Mouse (Mus musculus): ENCODE data around the gene Ergic2. TPM values are rescaled to one million over a fixed set of nuclear protein-coding genes. Genes with fewer than 3 reads are reported as not detected.

Gene Ergic2
- polyA plus RNA-seq, 1 experiment from 2014 or later = 182 TPM

DNA sequence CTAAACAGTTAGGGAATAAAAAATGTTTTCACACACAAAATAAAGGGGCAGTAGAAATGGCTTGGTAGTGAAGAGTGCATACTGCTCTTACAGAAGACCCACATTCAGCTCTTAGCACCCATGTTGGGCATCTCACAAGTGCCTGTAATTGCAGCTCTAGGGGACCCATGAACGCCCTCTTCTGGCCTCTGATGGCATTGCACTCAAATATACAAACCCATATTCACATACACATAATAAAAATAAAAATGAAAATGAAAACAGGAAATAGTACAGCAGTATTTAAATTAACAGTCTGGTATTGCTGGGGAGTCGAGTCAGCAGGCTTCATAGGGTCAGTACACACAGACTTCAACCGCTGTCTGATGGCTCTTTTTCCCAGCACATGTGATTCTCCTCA is 30.1 kb upstream of the Ergic2 start:
- Histone ChIP-seq H3K4me2 (no peak overlapping the region), H3K36me3 (peaks cover 9% of the 10 kb centered on the region; the same call in 1 of the 2 replicates), H3K9ac (no peak overlapping the region), H3K27me3 (no peaks in the 10 kb centered on the region), H3K9me3 (no peaks in the 10 kb centered on the region), H3K4me1 (replicated peaks) (no peaks in the 10 kb centered on the region), H3K27ac (replicated peaks) (no peak overlapping the region), H3K4me3 (no peak overlapping the region)
- no peak for ATAC-seq (ENCODE audit: low FRiP score, low read depth)
- WGBS = 69% methylated on average over 3 of the region's 3 CpGs

DNA sequence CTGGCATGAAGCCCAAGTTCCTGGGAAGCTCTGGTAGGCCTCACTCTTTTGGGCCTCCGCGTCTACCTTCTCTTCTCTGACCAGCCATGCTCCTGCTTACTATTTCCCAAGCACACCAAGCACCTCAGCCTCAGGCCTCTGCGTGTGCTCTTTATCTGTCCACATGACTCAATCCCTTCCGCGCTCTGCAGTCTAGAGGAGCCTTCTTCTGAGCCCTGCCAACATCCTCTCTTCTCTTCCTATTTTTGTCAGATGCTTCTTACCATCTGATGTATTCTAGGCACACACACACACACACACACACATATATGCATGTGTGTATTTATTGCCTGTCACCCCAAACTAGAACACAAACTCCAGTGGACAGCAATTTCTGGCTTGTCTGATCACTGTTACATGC is 29.5 kb upstream of the Ergic2 start:
- Histone ChIP-seq H3K9ac (no peak overlapping the region), H3K27ac (replicated peaks) (no peak overlapping the region), H3K9me3 (no peaks in the 10 kb centered on the region), H3K27me3 (no peaks in the 10 kb centered on the region), H3K36me3 (peaks cover 9% of the 10 kb centered on the region; the same call in 1 of the 2 replicates), H3K4me2 (no peak overlapping the region), H3K4me1 (replicated peaks) (no peaks in the 10 kb centered on the region), H3K4me3 (no peak overlapping the region)
- ATAC-seq (ENCODE audit: low FRiP score, low read depth) = no peak
- 92% methylated on average over 5 of the region's 5 CpGs for WGBS

DNA sequence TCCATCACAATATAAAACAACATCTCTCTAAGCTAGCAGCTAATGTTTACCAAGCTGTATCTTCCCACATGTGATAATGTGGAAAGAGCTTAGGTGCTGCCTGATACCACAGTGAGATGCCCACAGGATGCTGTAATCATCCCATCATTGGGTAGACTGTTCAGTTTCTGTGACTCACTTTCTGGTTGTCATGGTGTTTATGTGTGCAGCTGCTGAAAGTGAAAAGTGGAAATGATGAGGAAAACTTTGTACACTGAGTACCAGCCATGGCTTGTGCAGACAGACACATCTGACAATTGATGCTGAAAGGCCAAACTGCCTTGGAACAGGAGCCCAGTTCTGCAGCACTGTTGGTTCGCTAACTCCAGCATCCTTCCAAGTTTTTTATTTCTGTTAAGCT is 27.1 kb upstream of the Ergic2 start:
- H3K4me3 ChIP-seq = no peak overlapping the region
- 97% methylated on average over 1 of the region's 1 CpGs for WGBS
- no peaks in the 10 kb centered on the region for H3K9me3 ChIP-seq
- H3K27me3 ChIP-seq = no peaks in the 10 kb centered on the region
- peaks cover 2% of the 10 kb centered on the region; the same call in 1 of the 2 replicates for H3K36me3 ChIP-seq
- no peak overlapping the region for H3K9ac ChIP-seq
- ATAC-seq (ENCODE audit: low FRiP score, low read depth) = no peak
- no peak overlapping the region for H3K4me2 ChIP-seq
- no peak overlapping the region for H3K27ac ChIP-seq (replicated peaks)
- no peaks in the 10 kb centered on the region for H3K4me1 ChIP-seq (replicated peaks)

DNA sequence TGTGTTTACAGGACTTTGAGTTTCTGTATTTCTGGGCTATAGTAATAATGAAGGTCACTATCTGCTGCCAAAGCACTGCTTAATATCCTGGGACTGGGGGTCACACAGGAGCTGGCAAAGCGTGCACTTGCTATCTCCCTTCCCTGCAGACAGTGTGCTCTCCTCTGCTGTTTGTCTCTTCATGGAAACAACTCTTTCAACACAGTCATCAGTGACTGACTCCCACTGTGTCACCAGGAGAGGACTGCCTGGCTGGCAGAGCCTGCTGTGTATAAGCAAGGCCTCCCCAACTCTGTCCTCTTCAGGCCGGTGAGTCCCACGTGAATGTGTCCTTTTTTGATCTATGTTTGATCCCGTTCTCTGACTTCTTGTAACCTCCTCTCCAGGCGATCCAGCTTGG is 25.3 kb upstream of the Ergic2 start:
- Histone ChIP-seq H3K36me3 (no peaks in the 10 kb centered on the region), H3K4me1 (replicated peaks) (no peaks in the 10 kb centered on the region), H3K27ac (replicated peaks) (no peak overlapping the region), H3K4me2 (no peak overlapping the region), H3K9me3 (no peaks in the 10 kb centered on the region), H3K27me3 (no peaks in the 10 kb centered on the region), H3K9ac (no peak overlapping the region), H3K4me3 (no peak overlapping the region)
- ATAC-seq (ENCODE audit: low FRiP score, low read depth) = no peak
- WGBS = 51% methylated on average over 5 of the region's 5 CpGs

DNA sequence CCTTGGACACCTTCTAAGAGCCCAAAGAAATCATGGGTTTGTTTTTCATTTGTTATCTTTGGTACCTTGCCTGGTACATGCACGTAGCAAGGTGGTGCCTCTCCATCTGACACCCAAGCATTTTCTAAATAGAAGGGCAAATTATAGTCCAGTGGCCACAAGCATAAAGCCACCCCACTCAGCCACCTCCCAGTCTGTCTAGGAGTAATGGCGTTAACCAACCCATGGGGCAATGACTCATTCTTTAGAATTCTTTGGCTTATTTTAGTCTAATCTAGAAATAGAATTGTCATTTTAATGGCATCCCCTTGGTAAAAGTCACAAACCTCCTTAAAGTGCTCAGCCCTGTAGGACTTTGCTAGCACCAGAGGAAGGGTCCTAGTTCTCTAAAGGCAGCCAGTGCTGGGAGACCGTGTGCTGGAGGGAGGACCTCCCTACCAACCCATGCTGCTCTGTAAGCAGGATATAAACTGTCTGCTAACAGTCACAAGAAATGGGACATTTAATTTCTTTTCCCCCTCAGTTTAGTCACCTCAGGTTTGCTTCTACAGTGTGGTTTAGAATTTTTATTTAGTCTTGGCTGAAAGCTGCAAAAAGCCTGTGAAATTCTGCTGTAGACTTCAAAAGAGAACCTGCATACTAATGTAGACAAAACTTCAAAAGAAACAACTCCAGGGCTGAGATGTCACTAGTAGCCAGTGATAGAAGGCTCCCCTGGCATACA is 22.1 kb upstream of the Ergic2 start:
- WGBS = 86% methylated on average over 3 of the region's 3 CpGs
- H3K36me3 ChIP-seq = no peaks in the 10 kb centered on the region
- H3K4me3 ChIP-seq = no peak overlapping the region
- no peak for ATAC-seq (ENCODE audit: low FRiP score, low read depth)
- no peak overlapping the region for H3K27ac ChIP-seq (replicated peaks)
- H3K4me2 ChIP-seq = no peak overlapping the region
- no peaks in the 10 kb centered on the region for H3K27me3 ChIP-seq
- no peaks in the 10 kb centered on the region for H3K9me3 ChIP-seq
- no peak overlapping the region for H3K9ac ChIP-seq
- H3K4me1 ChIP-seq (replicated peaks) = no peaks in the 10 kb centered on the region

DNA sequence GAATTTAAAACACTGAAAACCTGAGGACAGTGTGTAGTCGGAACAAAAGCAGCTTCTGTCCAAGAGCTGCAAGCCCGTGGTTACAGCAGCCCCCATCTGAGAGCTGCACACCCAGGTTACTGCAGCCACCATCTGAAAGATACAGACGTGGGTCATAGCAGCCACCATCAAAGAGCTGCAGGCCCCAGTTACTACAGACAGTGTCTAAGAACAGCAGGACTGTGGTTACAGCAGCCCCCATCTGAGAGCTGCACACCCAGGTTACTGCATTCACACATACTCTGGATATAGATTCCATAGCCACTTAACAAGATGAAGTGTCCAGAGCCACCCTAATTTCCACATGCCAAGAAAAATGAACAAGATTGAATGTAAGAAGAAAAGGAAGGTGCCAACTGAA is 15.4 kb upstream of the Ergic2 start:
- Histone ChIP-seq H3K27me3 (no peaks in the 10 kb centered on the region), H3K4me3 (no peak overlapping the region), H3K4me1 (replicated peaks) (no peaks in the 10 kb centered on the region), H3K27ac (replicated peaks) (no peak overlapping the region), H3K9ac (no peak overlapping the region), H3K9me3 (no peaks in the 10 kb centered on the region), H3K4me2 (no peak overlapping the region), H3K36me3 (no peaks in the 10 kb centered on the region)
- ATAC-seq (ENCODE audit: low FRiP score, low read depth) = no peak
- 65% methylated on average over 3 of the region's 3 CpGs for WGBS

DNA sequence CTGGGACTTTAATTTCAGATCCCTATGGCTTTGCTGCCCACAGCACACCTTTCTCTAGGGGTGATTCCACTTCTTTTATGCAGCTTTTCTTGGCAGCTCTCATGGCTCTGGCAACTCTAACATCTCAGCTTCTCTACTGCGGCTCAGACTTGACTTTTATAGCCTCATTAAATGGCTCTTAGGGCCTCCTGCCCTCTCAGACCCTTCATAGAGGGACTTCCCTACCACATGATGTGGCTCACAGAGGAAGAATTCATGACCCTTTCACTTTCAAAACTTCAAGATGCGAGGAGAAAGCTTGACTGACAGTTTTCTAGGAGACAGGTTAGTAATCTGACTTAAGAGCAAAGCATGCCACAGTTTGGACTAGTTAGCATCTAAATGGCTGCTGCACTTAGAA is 10.5 kb upstream of the Ergic2 start:
- no peaks in the 10 kb centered on the region for H3K9me3 ChIP-seq
- H3K4me2 ChIP-seq = no peak overlapping the region
- ATAC-seq (ENCODE audit: low FRiP score, low read depth) = no peak
- no peaks in the 10 kb centered on the region for H3K27me3 ChIP-seq
- H3K4me3 ChIP-seq = no peak overlapping the region
- H3K36me3 ChIP-seq = no peaks in the 10 kb centered on the region
- H3K4me1 ChIP-seq (replicated peaks) = no peaks in the 10 kb centered on the region
- WGBS = 70% methylated on average over 2 of the region's 2 CpGs
- no peak overlapping the region for H3K9ac ChIP-seq
- H3K27ac ChIP-seq (replicated peaks) = no peak overlapping the region

DNA sequence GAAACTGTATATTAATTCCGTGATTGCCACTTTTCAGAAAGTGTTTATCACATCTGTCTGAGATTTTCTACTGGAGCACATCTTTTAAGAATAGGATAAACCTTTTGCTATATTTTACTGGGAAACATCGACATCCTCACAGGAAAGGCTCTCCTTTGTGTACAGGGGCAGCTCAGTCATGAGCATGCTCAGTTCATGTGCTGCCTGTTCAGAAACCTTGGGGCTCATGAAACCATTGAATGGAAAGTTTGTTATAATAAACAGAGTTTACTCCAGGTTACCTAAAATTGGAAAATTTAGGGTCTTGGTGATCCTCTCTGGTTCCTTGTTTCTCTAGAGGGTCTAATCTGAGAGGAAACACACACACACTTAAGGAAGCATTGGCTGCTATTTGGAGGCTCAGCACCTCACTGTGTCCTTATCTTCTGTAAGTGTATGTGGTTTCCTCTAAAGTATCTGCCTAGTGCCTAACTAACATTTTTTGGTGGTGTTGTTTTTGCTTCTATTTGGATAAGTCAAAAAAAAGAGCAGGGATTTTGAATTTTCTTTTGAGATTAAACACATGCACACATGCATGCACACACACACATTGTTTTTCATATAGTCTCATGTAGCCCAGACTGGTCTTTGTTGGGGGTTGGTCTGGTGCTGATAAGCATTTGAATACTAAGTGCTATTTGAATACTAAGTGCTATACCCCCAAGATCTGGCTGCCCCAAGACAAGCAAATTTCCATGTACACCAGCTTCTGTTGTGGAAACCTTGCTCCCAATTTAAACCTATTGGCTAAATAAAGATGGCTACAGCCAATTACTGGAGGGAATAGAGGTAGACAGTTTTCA is 6.3 kb upstream of the Ergic2 start:
- H3K27ac ChIP-seq (replicated peaks) = no peak overlapping the region
- H3K36me3 ChIP-seq = no peaks in the 10 kb centered on the region
- no peak overlapping the region for H3K9ac ChIP-seq
- WGBS = 95% methylated on average over 2 of the region's 2 CpGs
- ATAC-seq (ENCODE audit: low FRiP score, low read depth) = no peak
- no peak overlapping the region for H3K4me3 ChIP-seq
- H3K4me2 ChIP-seq = no peak overlapping the region
- peaks cover 5% of the 10 kb centered on the region; the same call in 1 of the 2 replicates for H3K4me1 ChIP-seq (replicated peaks)
- no peaks in the 10 kb centered on the region for H3K27me3 ChIP-seq
- no peaks in the 10 kb centered on the region for H3K9me3 ChIP-seq

DNA sequence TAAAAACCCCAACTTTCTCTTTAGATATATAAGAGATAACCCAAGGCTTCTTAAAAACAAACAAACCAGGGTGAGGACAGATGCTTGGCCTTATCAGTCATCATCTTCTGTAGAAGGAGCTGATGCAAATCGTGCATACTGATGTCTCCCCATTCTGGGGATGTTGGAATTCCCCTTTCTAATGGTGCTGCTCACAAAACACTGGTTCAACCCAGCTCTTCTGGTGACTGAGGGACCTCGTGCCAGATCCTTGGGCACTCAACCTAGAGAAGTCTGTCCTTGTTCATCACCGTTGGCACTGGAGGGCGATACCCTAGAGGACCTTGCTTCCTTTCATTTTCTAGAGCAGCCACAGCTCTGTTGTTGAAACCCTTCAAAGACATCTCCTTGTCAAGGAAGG is 4.6 kb upstream of the Ergic2 start:
- no peak for ATAC-seq (ENCODE audit: low FRiP score, low read depth)
- H3K4me1 ChIP-seq (replicated peaks) = peaks cover 16% of the 10 kb centered on the region
- no peaks in the 10 kb centered on the region for H3K36me3 ChIP-seq
- H3K27ac ChIP-seq (replicated peaks) = no peak overlapping the region
- no peaks in the 10 kb centered on the region for H3K9me3 ChIP-seq
- H3K27me3 ChIP-seq = no peaks in the 10 kb centered on the region
- no peak overlapping the region for H3K4me3 ChIP-seq
- no peak overlapping the region for H3K4me2 ChIP-seq
- no peak overlapping the region for H3K9ac ChIP-seq
- WGBS = 90% methylated on average over 4 of the region's 4 CpGs

DNA sequence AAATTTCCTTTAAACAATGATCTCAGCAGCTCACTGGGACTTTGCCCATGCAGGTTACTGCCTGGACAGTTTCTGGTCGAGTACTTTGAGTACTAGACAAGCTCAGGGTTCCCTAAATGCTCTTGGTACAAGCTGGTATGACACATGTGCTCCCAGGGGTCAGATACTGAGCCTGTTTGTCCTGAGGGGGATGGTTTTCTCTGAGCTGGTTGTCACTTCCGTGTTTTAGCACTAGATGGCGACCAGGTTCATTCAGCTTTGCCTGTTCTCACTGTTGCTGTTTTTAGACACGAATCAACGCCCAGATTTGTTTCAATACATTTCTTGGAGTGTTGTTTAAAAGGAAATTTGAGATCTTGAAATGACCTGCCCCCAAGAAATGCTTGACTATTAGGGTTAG is 2.6 kb upstream of the Ergic2 start:
- no peaks in the 10 kb centered on the region for H3K36me3 ChIP-seq
- no peaks in the 10 kb centered on the region for H3K9me3 ChIP-seq
- peak overlapping the region; percentile 38; the same call in 1 of the 2 replicates for H3K27ac ChIP-seq (replicated peaks)
- WGBS = 10% methylated on average over 5 of the region's 5 CpGs
- no peak for ATAC-seq (ENCODE audit: low FRiP score, low read depth)
- H3K4me3 ChIP-seq = no peak overlapping the region
- peaks cover 28% of the 10 kb centered on the region for H3K4me1 ChIP-seq (replicated peaks)
- no peaks in the 10 kb centered on the region for H3K27me3 ChIP-seq
- H3K4me2 ChIP-seq = peak overlapping the region; percentile 17; the same call in 1 of the 2 replicates
- H3K9ac ChIP-seq = no peak overlapping the region

DNA sequence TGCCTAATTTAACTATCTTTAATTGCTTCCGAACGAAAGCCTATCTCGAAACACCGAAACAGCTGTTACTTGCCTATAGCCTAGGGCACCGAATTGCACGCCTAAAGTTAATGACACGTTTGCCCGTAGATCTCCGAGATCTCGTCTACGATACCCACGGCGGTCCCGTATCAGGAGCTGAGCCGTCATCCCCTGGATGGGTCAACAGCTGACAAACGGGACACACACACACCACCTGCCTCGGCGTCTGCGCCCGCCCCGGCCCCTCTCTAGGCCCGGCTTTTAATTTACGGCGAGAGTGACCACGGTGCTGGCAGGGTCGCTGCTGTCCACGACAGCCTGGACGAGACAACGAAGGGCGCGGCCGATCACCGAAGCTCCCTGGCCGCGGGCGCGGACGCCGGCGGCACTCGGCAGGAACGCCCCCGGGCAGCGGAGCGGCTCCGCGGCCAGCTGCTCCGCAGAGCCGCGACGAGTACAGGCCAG is 740 bp downstream of the Ergic2 start:
- H3K36me3 ChIP-seq = no peaks in the 10 kb centered on the region
- under 1% methylated on average over 51 of the region's 51 CpGs for WGBS
- peak overlapping the region; percentile 89 for H3K4me3 ChIP-seq
- H3K4me1 ChIP-seq (replicated peaks) = peaks cover 28% of the 10 kb centered on the region
- peak overlapping the region; percentile 65 for H3K4me2 ChIP-seq
- no peaks in the 10 kb centered on the region for H3K27me3 ChIP-seq
- H3K9ac ChIP-seq = peak overlapping the region; percentile 98
- peak; percentile 60 for ATAC-seq (ENCODE audit: low FRiP score, low read depth)
- H3K27ac ChIP-seq (replicated peaks) = peak overlapping the region; percentile 90
- no peaks in the 10 kb centered on the region for H3K9me3 ChIP-seq

DNA sequence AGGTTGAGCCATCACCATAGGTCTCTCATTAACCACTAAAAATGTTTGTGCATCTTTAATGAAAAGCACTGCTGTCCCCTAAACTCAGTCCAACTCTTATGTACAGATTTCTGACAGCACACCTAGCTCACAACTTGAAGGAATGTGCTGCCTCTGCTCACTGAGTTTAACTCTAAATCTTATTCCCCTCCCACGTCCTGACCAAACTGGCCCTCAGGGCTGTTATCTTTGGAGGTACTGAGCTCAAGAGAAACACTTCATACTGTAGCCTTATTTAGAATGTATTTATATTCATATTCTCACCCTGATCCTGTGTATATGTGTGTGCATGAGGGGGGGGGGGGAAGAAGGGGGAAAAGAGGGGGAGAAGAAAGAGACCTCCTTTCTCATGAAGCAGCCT is 4.7 kb downstream of the Ergic2 start:
- H3K9me3 ChIP-seq = no peaks in the 10 kb centered on the region
- H3K4me1 ChIP-seq (replicated peaks) = peaks cover 13% of the 10 kb centered on the region
- ATAC-seq (ENCODE audit: low FRiP score, low read depth) = no peak
- H3K27ac ChIP-seq (replicated peaks) = no peak overlapping the region
- peaks cover 15% of the 10 kb centered on the region for H3K36me3 ChIP-seq
- WGBS = 86% methylated on average over 1 of the region's 1 CpGs
- no peak overlapping the region for H3K9ac ChIP-seq
- H3K4me2 ChIP-seq = no peak overlapping the region
- H3K27me3 ChIP-seq = no peaks in the 10 kb centered on the region
- H3K4me3 ChIP-seq = no peak overlapping the region
